Mouse (Mus musculus): ENCODE results near the gene Arfgap3.

DNA sequence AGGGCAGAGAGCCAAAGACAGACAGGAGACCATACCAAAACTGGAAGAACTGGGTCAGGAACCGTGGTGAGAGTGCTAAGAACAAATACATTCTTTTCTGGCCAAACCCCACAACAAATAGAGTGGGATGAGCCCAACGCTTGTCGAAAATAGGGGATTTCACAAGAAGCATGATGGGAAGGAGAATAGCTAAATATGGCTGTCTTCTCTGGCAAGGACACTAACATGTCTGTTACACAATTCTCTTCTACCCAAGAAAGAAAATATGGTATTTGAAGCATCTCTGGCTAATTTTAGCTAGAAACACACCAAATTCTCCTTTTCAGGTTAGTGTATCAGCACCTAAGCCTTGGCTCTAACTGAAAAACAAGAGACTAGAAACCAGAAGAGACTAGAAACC lies 10.1 kb upstream of the Arfgap3 start:
- no peak for TF ChIP-seq POLR2A (IDR thresholded peaks at IDR 0.05; ENCODE audit: extremely low read depth, insufficient read depth, low read length)
- no peak for TF ChIP-seq CTCF (IDR thresholded peaks at IDR 0.05; ENCODE audit: low read depth, low read length)
